Mouse (Mus musculus) heart, embryonic 16.5 days (tissue): ENCODE results near the gene Lamp3. TPM values are rescaled to one million over a fixed set of nuclear protein-coding genes. Genes with fewer than 3 reads are reported as not detected.
"Not testable (repeated sequence)": the region's sequence is repeated elsewhere in the genome, so short reads cannot be mapped to it uniquely, and the experiment has no call there.

Experiments
- ATAC-seq: fragments of 200-750 bp; cut with Nextera tagmentation; replicated peaks from 2 replicates; pipeline ENCODE4 v1.8.0; 2017; ENCODE audit warnings: moderate number of reproducible peaks; ENCODE audit not compliant: insufficient read depth, low FRiP score; ENCODE audit errors: extremely low read depth
- H3K27ac ChIP-seq: fragments of 300-500 bp; sonication (generic); 2 replicates; pipeline ENCODE4 v1.5.1; 2014; ENCODE audit warnings: mild to moderate bottlenecking, low read length, control low read depth, moderate library complexity
- H3K27me3 ChIP-seq: fragments of 300-500 bp; sonication (generic); 2 replicates; pipeline ENCODE4 v1.6.1; 2014; ENCODE audit warnings: low read length, mixed read lengths; ENCODE audit not compliant: control insufficient read depth, insufficient read depth
- H3K36me3 ChIP-seq: fragments of 300-500 bp; sonication (generic); 2 replicates; pipeline ENCODE4 v1.6.1; 2014; ENCODE audit not compliant: control insufficient read depth, insufficient read depth
- H3K4me1 ChIP-seq: fragments of 300-500 bp; sonication (generic); 2 replicates; pipeline ENCODE4 v1.6.1; 2014; ENCODE audit warnings: low read length, mixed read lengths; ENCODE audit not compliant: control insufficient read depth, insufficient read depth
- H3K4me2 ChIP-seq: fragments of 300-500 bp; sonication (generic); 2 replicates; pipeline ENCODE4 v1.6.1; 2014; ENCODE audit warnings: low read depth, mild to moderate bottlenecking, control low read depth, low read length
- H3K4me3 ChIP-seq: fragments of 300-500 bp; sonication (generic); 2 replicates; pipeline ENCODE4 v1.5.1; 2014; ENCODE audit warnings: mild to moderate bottlenecking, control low read depth, low read length
- H3K9ac ChIP-seq: fragments of 300-500 bp; sonication (generic); 2 replicates; pipeline ENCODE4 v1.6.1; 2014; ENCODE audit warnings: low read length, control low read depth
- H3K9me3 ChIP-seq: fragments of 300-500 bp; sonication (generic); replicated peaks from 2 replicates; pipeline ENCODE4 v1.6.1; 2016; ENCODE audit warnings: low read length; ENCODE audit not compliant: control insufficient read depth
- WGBS: fragments of 180-500 bp; shearing (Covaris S2); extraction: QIAGEN DNeasy Blood & Tissue Kit; methylation state at CpG from one replicate; pipeline ENCODE4 v1.1.7; 2014; 5-methylcytosine and 5-hydroxymethylcytosine counted together
- polyA plus RNA-seq: library from polyadenylated mRNA; unstranded; fragments of >200 nt; fragmentation: Nextera tagmentation; extraction: Ambion mirVana; gene quantifications from 2 replicates; pipeline ENCODE4 v1.2.1, GENCODE M21; 2015

The Lamp3 gene
- polyA plus RNA-seq, result 0.64 and 3.1 TPM in 2 replicates

- H3K36me3 ChIP-seq, result no peaks in the 10 kb centered on the region
- H3K27ac ChIP-seq, result no peak within 1 kb of the TSS
- H3K9ac ChIP-seq, result no peak within 1 kb of the TSS
- no peaks in the 10 kb centered on the region for H3K9me3 ChIP-seq
- no peak within 1 kb of the TSS for H3K4me2 ChIP-seq
- no peak for ATAC-seq
- H3K4me1 ChIP-seq, result no peaks in the 10 kb centered on the region
- H3K4me3 ChIP-seq, result no peak within 1 kb of the TSS
- H3K27me3 ChIP-seq, result no peaks in the 10 kb centered on the region
These were observed at the start of gene Lamp3 for GRCm38 (mm10) chr16:19706216-19706615. TSS of gene Lamp3 (minus strand) at chr16:19706375.

- ATAC-seq, result no peak
- H3K27me3 ChIP-seq, result no peaks in the 10 kb centered on the region
- 72% methylated on average over 1 of the region's 1 CpGs for WGBS
These were observed 26.7 kb upstream of the Lamp3 start for GRCm38 (mm10) chr16:19732896-19733295.

GRCm38 (mm10) chr16:19724139-19724538 is 18.0 kb upstream of the Lamp3 start:
- not testable (repeated sequence) for H3K27me3 ChIP-seq, H3K27ac ChIP-seq, ATAC-seq, H3K36me3 ChIP-seq, H3K4me3 ChIP-seq, H3K4me2 ChIP-seq, H3K4me1 ChIP-seq, H3K9me3 ChIP-seq, H3K9ac ChIP-seq
- WGBS, result 37% methylated on average over 2 of the region's 2 CpGs

More at GRCm38 (mm10) chr16:19732896-19733295, 26.7 kb upstream of the Lamp3 start:
- no peak overlapping the region for H3K27ac ChIP-seq
- no peak overlapping the region for H3K4me3 ChIP-seq
- no peak overlapping the region for H3K4me2 ChIP-seq
- H3K36me3 ChIP-seq, result no peaks in the 10 kb centered on the region
- no peaks in the 10 kb centered on the region for H3K4me1 ChIP-seq
- no peak overlapping the region for H3K9ac ChIP-seq
- H3K9me3 ChIP-seq, result no peaks in the 10 kb centered on the region

- Histone ChIP-seq H3K4me2 (no peak overlapping the region), H3K9me3 (no peaks in the 10 kb centered on the region), H3K36me3 (no peaks in the 10 kb centered on the region), H3K27me3 (no peaks in the 10 kb centered on the region), H3K4me1 (no peaks in the 10 kb centered on the region), H3K4me3 (no peak overlapping the region), H3K9ac (no peak overlapping the region), H3K27ac (no peak overlapping the region)
- WGBS, result 21% methylated on average over 2 of the region's 2 CpGs
- ATAC-seq, result no peak
These were observed 14.8 kb upstream of the Lamp3 start for GRCm38 (mm10) chr16:19720959-19721358.

- Histone ChIP-seq H3K4me2 (no peak overlapping the region), H3K36me3 (no peaks in the 10 kb centered on the region), H3K27ac (no peak overlapping the region), H3K4me3 (no peak overlapping the region), H3K9me3 (no peaks in the 10 kb centered on the region), H3K4me1 (no peaks in the 10 kb centered on the region), H3K27me3 (no peaks in the 10 kb centered on the region), H3K9ac (no peak overlapping the region)
- 82% methylated on average over 1 of the region's 1 CpGs for WGBS
- no peak for ATAC-seq
These were observed 1.2 kb upstream of the Lamp3 start for GRCm38 (mm10) chr16:19707381-19707780.

DNA sequence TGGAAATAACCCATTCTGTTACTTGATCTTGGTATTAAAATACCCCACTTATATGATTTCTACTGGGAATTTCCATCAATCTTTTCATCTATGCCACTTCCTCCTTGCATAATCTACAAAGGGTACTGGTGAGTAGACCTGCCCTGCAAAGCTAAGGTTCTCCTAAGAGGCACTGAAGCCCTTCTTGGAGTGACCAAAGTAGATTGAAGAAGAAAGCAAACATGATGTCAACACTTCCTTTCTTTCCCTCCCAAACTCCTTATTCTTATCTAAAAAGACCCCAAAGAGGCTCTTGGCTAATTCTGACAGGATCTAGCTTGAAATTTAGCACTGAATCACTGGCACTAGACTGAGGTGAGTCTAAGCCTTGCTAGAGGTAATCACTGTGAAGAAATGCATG is 7.0 kb downstream of the Lamp3 start:
- Histone ChIP-seq H3K36me3 (no peaks in the 10 kb centered on the region), H3K9me3 (no peaks in the 10 kb centered on the region), H3K27me3 (no peaks in the 10 kb centered on the region), H3K27ac (no peak overlapping the region), H3K4me1 (no peaks in the 10 kb centered on the region), H3K4me3 (no peak overlapping the region), H3K9ac (no peak overlapping the region), H3K4me2 (no peak overlapping the region)
- ATAC-seq, result no peak

DNA sequence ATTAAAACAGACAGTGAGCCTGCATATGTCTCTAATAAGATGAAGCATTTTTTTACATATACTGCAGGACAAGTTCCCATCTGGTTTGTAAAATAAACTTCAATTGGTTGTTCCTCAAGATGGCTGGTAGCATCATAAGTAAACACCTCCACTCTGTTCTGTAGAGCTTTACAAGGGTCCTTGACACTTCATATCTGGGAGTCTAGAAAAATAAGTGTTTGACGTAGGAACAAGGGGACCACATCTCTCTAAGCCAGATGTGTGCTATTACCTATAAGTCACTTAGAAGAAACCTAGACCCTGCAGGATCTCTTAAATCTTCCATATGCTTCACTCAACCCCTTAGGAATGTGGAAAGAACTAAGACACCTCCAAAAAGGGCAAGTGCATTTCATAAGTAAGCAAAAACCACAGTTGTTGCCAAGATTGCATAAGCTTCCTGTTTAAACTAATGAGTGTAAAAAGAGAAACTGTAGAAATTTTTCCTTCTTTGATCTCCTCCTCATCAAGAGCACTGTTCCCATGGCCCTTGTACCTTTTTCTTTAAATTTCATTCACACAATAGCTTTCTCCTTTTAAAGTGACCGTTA is 35.3 kb downstream of the Lamp3 start:
- H3K9me3 ChIP-seq, result no peaks in the 10 kb centered on the region
- 75% methylated on average over 2 of the region's 2 CpGs for WGBS
- no peak overlapping the region for H3K4me2 ChIP-seq
- H3K4me3 ChIP-seq, result no peak overlapping the region
- ATAC-seq, result no peak
- no peak overlapping the region for H3K9ac ChIP-seq
- H3K27me3 ChIP-seq, result no peaks in the 10 kb centered on the region
- no peak overlapping the region for H3K27ac ChIP-seq
- H3K36me3 ChIP-seq, result no peaks in the 10 kb centered on the region
- no peaks in the 10 kb centered on the region for H3K4me1 ChIP-seq

DNA sequence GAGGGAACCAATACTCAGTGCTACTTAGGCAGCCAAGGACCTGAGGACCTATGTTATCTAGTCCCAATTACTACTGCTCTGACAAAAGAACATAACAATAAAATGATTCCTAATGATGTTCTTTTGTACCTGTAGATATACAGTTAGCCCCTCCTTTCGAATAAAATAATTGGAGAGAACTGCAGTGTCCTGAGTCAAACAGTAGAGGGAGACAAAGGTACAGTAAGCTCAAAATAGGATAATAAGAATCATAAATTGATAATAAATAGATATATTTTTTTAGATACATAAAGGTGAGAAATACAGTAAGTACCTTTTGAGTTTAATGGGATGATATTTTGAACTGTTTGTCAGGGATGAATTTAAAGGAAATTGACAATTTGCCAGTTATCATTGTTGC is 39.9 kb downstream of the Lamp3 start:
- no peak overlapping the region for H3K9ac ChIP-seq
- no peak overlapping the region for H3K27ac ChIP-seq
- H3K36me3 ChIP-seq, result no peaks in the 10 kb centered on the region
- no peaks in the 10 kb centered on the region for H3K4me1 ChIP-seq
- no peak overlapping the region for H3K4me2 ChIP-seq
- WGBS, result 39% methylated on average over 1 of the region's 1 CpGs
- no peak for ATAC-seq
- H3K4me3 ChIP-seq, result no peak overlapping the region
- H3K9me3 ChIP-seq, result no peaks in the 10 kb centered on the region
- H3K27me3 ChIP-seq, result no peaks in the 10 kb centered on the region

- WGBS, result 75% methylated on average over 1 of the region's 1 CpGs
- Histone ChIP-seq H3K4me1 (no peaks in the 10 kb centered on the region), H3K9ac (no peak within 1 kb of the TSS), H3K27me3 (no peaks in the 10 kb centered on the region), H3K4me3 (no peak within 1 kb of the TSS), H3K9me3 (no peaks in the 10 kb centered on the region), H3K36me3 (no peaks in the 10 kb centered on the region), H3K27ac (no peak within 1 kb of the TSS), H3K4me2 (no peak within 1 kb of the TSS)
- no peak for ATAC-seq
These were observed 76.4 kb downstream of the Lamp3 start, which contains the start of gene Olfr171 for GRCm38 (mm10) chr16:19629816-19630215. TSS of gene Olfr171 (minus strand) at chr16:19629916.
